Mouse (Mus musculus): ENCODE data around the gene Meis2. TPM values are rescaled to one million over a fixed set of nuclear protein-coding genes. Genes with fewer than 3 reads are reported as not detected.

Meis2 gene
- polyA plus RNA-seq, 1 experiment from 2014 or later = 51.4 TPM

DNA sequence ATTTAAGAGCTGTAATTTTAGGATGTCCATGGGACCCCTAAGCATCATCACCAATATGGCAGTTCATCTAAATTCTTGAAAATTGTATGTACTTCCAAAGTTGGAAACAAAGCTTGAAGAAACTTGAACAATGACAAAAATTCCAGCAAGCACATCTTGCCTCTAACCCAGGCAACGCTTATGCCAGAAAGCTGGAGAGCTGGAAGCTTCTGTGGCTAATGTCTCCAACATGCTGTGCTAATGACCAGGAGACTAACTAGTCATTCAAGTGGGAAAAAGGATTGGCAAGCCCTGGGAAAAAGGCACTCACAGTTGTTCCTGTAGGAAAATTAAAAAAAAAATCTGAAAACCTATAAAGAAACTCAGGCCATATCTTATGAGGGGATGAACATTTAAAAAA lies 127.7 kb downstream of the Meis2 start:
- Histone ChIP-seq H3K9me3 (ENCODE audit: control insufficient read depth, low read length) (no peaks in the 10 kb centered on the region), H3K4me1 (ENCODE audit: control insufficient read depth, insufficient read depth, low read length) (no peaks in the 10 kb centered on the region), H3K4me3 (ENCODE audit: low read depth, low read length) (no peak overlapping the region), H3K4me2 (ENCODE audit: low read depth, severe bottlenecking) (no peak overlapping the region), H3K36me3 (ENCODE audit: control insufficient read depth, insufficient read depth, low read length) (no peaks in the 10 kb centered on the region), H3K27me3 (ENCODE audit: control insufficient read depth, insufficient read depth, low read length) (no peaks in the 10 kb centered on the region), H3K9ac (ENCODE audit: low read length) (no peak overlapping the region), H3K27ac (replicated peaks; ENCODE audit: low read depth, low read length) (no peak overlapping the region)
- 88% methylated on average over 1 of the region's 1 CpGs for WGBS
- DNase-seq (ENCODE audit: low spot score) (no peak), ATAC-seq (ENCODE audit: insufficient number of reproducible peaks, low FRiP score, low TSS enrichment, low read depth) (no peak)

DNA sequence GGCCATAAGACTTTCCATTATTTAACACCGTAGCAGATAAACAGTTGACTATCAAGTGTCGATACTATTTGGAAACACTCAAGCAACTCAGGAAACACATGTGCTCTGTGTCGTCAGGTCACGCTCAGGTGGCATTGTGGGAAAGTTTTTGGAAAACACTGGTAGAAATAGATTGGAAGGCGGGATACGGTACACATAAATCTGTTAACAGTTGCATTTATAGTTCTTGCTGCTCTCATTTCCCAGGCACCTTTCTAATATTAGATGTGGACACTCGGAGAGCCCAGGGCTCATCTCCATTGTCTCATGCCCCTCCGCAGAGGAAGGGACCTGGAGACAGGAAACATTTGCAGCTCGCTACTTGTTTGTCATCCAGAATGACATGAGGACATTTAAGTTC lies 128.9 kb downstream of the Meis2 start:
- Histone ChIP-seq H3K4me1 (ENCODE audit: control insufficient read depth, insufficient read depth, low read length) (no peaks in the 10 kb centered on the region), H3K9ac (ENCODE audit: low read length) (no peak overlapping the region), H3K4me3 (ENCODE audit: low read depth, low read length) (no peak overlapping the region), H3K27me3 (ENCODE audit: control insufficient read depth, insufficient read depth, low read length) (no peaks in the 10 kb centered on the region), H3K27ac (replicated peaks; ENCODE audit: low read depth, low read length) (no peak overlapping the region), H3K4me2 (ENCODE audit: low read depth, severe bottlenecking) (no peak overlapping the region), H3K9me3 (ENCODE audit: control insufficient read depth, low read length) (no peaks in the 10 kb centered on the region), H3K36me3 (ENCODE audit: control insufficient read depth, insufficient read depth, low read length) (no peaks in the 10 kb centered on the region)
- WGBS = 89% methylated on average over 9 of the region's 9 CpGs
- DNase-seq (ENCODE audit: low spot score) = no peak
- ATAC-seq (ENCODE audit: insufficient number of reproducible peaks, low FRiP score, low TSS enrichment, low read depth) = no peak

GRCm38 (mm10) chr2:115934299-115934698 lies 131.3 kb downstream of the Meis2 start:
- WGBS = 90% methylated on average over 2 of the region's 2 CpGs
- Histone ChIP-seq H3K4me1 (ENCODE audit: control insufficient read depth, insufficient read depth, low read length) (no peaks in the 10 kb centered on the region), H3K9ac (ENCODE audit: low read length) (no peak overlapping the region), H3K4me3 (ENCODE audit: low read depth, low read length) (no peak overlapping the region), H3K9me3 (ENCODE audit: control insufficient read depth, low read length) (no peaks in the 10 kb centered on the region), H3K4me2 (ENCODE audit: low read depth, severe bottlenecking) (no peak overlapping the region), H3K36me3 (ENCODE audit: control insufficient read depth, insufficient read depth, low read length) (no peaks in the 10 kb centered on the region), H3K27ac (replicated peaks; ENCODE audit: low read depth, low read length) (no peak overlapping the region), H3K27me3 (ENCODE audit: control insufficient read depth, insufficient read depth, low read length) (no peaks in the 10 kb centered on the region)
- ATAC-seq (ENCODE audit: insufficient number of reproducible peaks, low FRiP score, low TSS enrichment, low read depth) (no peak), DNase-seq (ENCODE audit: low spot score) (no peak)

DNA sequence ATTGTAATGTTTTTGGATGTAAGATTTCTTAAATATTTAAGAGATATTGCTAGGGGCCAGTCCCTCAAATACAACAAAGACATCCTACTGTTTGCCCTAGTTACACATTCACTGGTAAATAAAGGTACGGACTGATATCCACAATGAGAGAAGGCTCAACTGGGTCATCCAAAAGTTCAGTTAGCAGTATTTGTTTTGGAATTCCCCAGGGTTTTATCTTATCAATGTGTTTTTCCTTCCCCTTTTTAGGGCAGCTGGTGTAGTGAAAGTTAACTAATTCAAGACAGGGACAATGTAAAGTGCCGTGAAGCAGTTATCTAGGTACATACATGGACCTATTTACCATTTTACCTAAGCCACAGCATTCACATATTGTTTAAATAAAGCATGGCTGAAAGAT lies 132.4 kb downstream of the Meis2 start:
- ATAC-seq (ENCODE audit: insufficient number of reproducible peaks, low FRiP score, low TSS enrichment, low read depth) = no peak
- WGBS = 85% methylated on average over 2 of the region's 2 CpGs

GRCm38 (mm10) chr2:115925744-115926143 lies 139.9 kb downstream of the Meis2 start:
- H3K27ac ChIP-seq (replicated peaks; ENCODE audit: low read depth, low read length) = no peak overlapping the region
- 74% methylated on average over 3 of the region's 3 CpGs for WGBS
- no peaks in the 10 kb centered on the region for H3K27me3 ChIP-seq (ENCODE audit: control insufficient read depth, insufficient read depth, low read length)
- no peaks in the 10 kb centered on the region for H3K9me3 ChIP-seq (ENCODE audit: control insufficient read depth, low read length)
- ATAC-seq (ENCODE audit: insufficient number of reproducible peaks, low FRiP score, low TSS enrichment, low read depth) (no peak), DNase-seq (ENCODE audit: low spot score) (no peak)
- no peaks in the 10 kb centered on the region for H3K4me1 ChIP-seq (ENCODE audit: control insufficient read depth, insufficient read depth, low read length)
- no peak overlapping the region for H3K9ac ChIP-seq (ENCODE audit: low read length)
- H3K4me2 ChIP-seq (ENCODE audit: low read depth, severe bottlenecking) = no peak overlapping the region
- no peak overlapping the region for H3K4me3 ChIP-seq (ENCODE audit: low read depth, low read length)
- H3K36me3 ChIP-seq (ENCODE audit: control insufficient read depth, insufficient read depth, low read length) = no peaks in the 10 kb centered on the region

More for the DNA sequence above, 132.4 kb downstream of the Meis2 start:
- Histone ChIP-seq H3K9ac (ENCODE audit: low read length) (no peak overlapping the region), H3K36me3 (ENCODE audit: control insufficient read depth, insufficient read depth, low read length) (no peaks in the 10 kb centered on the region), H3K4me3 (ENCODE audit: low read depth, low read length) (no peak overlapping the region), H3K27me3 (ENCODE audit: control insufficient read depth, insufficient read depth, low read length) (no peaks in the 10 kb centered on the region), H3K27ac (replicated peaks; ENCODE audit: low read depth, low read length) (no peak overlapping the region), H3K9me3 (ENCODE audit: control insufficient read depth, low read length) (no peaks in the 10 kb centered on the region), H3K4me1 (ENCODE audit: control insufficient read depth, insufficient read depth, low read length) (no peaks in the 10 kb centered on the region), H3K4me2 (ENCODE audit: low read depth, severe bottlenecking) (no peak overlapping the region)
- DNase-seq (ENCODE audit: low spot score) = no peak

- no peaks in the 10 kb centered on the region for H3K9me3 ChIP-seq (ENCODE audit: control insufficient read depth, low read length)
- no peaks in the 10 kb centered on the region for H3K27me3 ChIP-seq (ENCODE audit: control insufficient read depth, insufficient read depth, low read length)
- no peak overlapping the region for H3K27ac ChIP-seq (replicated peaks; ENCODE audit: low read depth, low read length)
- H3K4me1 ChIP-seq (ENCODE audit: control insufficient read depth, insufficient read depth, low read length) = no peaks in the 10 kb centered on the region
- H3K4me3 ChIP-seq (ENCODE audit: low read depth, low read length) = no peak overlapping the region
- DNase-seq (ENCODE audit: low spot score) (no peak), ATAC-seq (ENCODE audit: insufficient number of reproducible peaks, low FRiP score, low TSS enrichment, low read depth) (no peak)
- no peak overlapping the region for H3K9ac ChIP-seq (ENCODE audit: low read length)
- WGBS = 78% methylated on average over 6 of the region's 6 CpGs
- no peak overlapping the region for H3K4me2 ChIP-seq (ENCODE audit: low read depth, severe bottlenecking)
- no peaks in the 10 kb centered on the region for H3K36me3 ChIP-seq (ENCODE audit: control insufficient read depth, insufficient read depth, low read length)
These were observed 141.2 kb downstream of the Meis2 start for GRCm38 (mm10) chr2:115924472-115924871.

DNA sequence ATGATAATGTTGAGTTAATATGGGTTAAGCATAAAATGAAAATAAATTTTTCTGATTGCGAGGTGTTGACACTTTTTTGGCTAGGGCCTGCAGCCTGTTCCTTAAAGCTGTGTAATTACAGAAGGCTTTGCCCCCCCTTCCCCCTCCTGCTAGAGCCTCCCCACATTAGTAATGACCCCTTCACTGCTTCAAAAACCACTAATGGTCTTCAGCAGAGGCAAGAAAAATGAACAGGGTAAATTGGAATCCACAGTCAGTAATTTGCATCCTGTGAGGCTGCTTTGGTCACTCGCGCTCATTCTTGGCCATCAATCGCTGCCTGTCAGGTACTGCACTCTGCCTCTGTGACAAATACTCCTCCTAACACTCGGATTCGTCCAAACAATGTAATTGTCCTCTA lies 142.4 kb downstream of the Meis2 start:
- H3K27ac ChIP-seq (replicated peaks; ENCODE audit: low read depth, low read length) = no peak overlapping the region

DNA sequence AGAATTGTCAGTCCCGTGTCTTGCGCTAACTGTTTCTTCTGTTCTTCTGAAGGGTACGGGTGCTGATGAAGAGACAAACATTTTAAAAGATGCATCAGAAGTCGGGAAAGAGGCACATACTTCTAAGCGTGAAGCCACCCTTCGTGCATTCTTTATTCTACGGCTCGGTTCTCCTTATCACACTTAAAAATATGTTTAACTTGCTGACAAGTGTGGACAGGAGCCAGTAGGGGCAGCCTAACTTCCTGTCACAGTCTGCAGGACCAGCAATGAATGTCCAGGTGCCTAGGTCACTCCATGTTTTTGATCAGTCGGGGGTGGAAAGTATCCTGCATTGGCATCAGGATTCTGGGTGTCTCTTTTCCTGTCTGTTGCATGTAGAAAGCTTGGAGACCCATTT lies 144.0 kb downstream of the Meis2 start:
- no peak overlapping the region for H3K4me2 ChIP-seq (ENCODE audit: low read depth, severe bottlenecking)
- no peak overlapping the region for H3K4me3 ChIP-seq (ENCODE audit: low read depth, low read length)
- 91% methylated on average over 9 of the region's 9 CpGs for WGBS
- no peaks in the 10 kb centered on the region for H3K27me3 ChIP-seq (ENCODE audit: control insufficient read depth, insufficient read depth, low read length)
- H3K9me3 ChIP-seq (ENCODE audit: control insufficient read depth, low read length) = no peaks in the 10 kb centered on the region
- H3K9ac ChIP-seq (ENCODE audit: low read length) = no peak overlapping the region
- no peaks in the 10 kb centered on the region for H3K4me1 ChIP-seq (ENCODE audit: control insufficient read depth, insufficient read depth, low read length)
- DNase-seq (ENCODE audit: low spot score) (no peak), ATAC-seq (ENCODE audit: insufficient number of reproducible peaks, low FRiP score, low TSS enrichment, low read depth) (no peak)
- H3K27ac ChIP-seq (replicated peaks; ENCODE audit: low read depth, low read length) = no peak overlapping the region
- no peaks in the 10 kb centered on the region for H3K36me3 ChIP-seq (ENCODE audit: control insufficient read depth, insufficient read depth, low read length)

More for the DNA sequence above, 142.4 kb downstream of the Meis2 start:
- WGBS = 29% methylated on average over 6 of the region's 6 CpGs
- Histone ChIP-seq H3K27me3 (ENCODE audit: control insufficient read depth, insufficient read depth, low read length) (no peaks in the 10 kb centered on the region), H3K4me2 (ENCODE audit: low read depth, severe bottlenecking) (no peak overlapping the region), H3K9me3 (ENCODE audit: control insufficient read depth, low read length) (no peaks in the 10 kb centered on the region), H3K9ac (ENCODE audit: low read length) (no peak overlapping the region), H3K4me1 (ENCODE audit: control insufficient read depth, insufficient read depth, low read length) (no peaks in the 10 kb centered on the region), H3K36me3 (ENCODE audit: control insufficient read depth, insufficient read depth, low read length) (no peaks in the 10 kb centered on the region), H3K4me3 (ENCODE audit: low read depth, low read length) (no peak overlapping the region)
- DNase-seq (ENCODE audit: low spot score) = peak; percentile 36
- no peak for ATAC-seq (ENCODE audit: insufficient number of reproducible peaks, low FRiP score, low TSS enrichment, low read depth)

DNA sequence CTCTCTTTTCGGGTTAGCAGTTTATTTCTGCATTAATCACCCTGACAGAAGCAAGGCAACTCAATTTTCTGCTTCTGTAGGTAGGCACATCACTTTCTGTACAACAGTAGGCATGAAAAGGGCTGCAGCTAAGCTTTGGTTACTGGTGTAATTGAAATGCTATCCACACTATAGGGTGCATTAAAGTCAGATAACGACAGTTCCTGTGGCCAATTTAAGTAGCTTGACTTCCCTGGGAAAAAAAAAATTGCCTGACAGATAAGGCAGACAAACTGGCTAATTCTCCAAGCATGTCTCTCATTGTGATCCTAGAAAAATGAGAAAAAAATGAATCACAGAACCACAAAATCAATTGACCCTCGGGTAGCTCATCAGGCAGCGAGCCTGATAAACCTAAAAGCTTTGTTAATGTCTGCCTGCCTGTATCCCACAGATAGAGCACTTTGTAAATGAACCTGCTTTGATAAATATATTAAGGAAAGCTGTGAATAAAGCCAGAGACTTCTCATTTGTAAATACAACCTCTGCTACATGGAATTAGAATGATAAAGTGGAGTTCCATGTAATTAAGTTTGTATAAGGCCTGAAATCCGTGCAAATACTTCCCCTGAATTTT lies 145.2 kb downstream of the Meis2 start:
- Histone ChIP-seq H3K4me1 (ENCODE audit: control insufficient read depth, insufficient read depth, low read length) (no peaks in the 10 kb centered on the region), H3K27ac (replicated peaks; ENCODE audit: low read depth, low read length) (no peak overlapping the region), H3K9me3 (ENCODE audit: control insufficient read depth, low read length) (no peaks in the 10 kb centered on the region), H3K36me3 (ENCODE audit: control insufficient read depth, insufficient read depth, low read length) (no peaks in the 10 kb centered on the region), H3K4me3 (ENCODE audit: low read depth, low read length) (no peak overlapping the region), H3K4me2 (ENCODE audit: low read depth, severe bottlenecking) (no peak overlapping the region), H3K9ac (ENCODE audit: low read length) (no peak overlapping the region), H3K27me3 (ENCODE audit: control insufficient read depth, insufficient read depth, low read length) (no peaks in the 10 kb centered on the region)
- 62% methylated on average over 5 of the region's 5 CpGs for WGBS
- DNase-seq (ENCODE audit: low spot score) (no peak), ATAC-seq (ENCODE audit: insufficient number of reproducible peaks, low FRiP score, low TSS enrichment, low read depth) (no peak)

Measured in limb, embryonic 11.5 days (tissue).